Mouse (Mus musculus) hematopoietic stem cell, adult 5-6 weeks (primary cell): ENCODE measurements around the gene Actl6a. TPM values are rescaled to one million over a fixed set of nuclear protein-coding genes. Genes with fewer than 3 reads are reported as not detected.
"Not testable (repeated sequence)": the region's sequence is repeated elsewhere in the genome, so short reads cannot be mapped to it uniquely, and the experiment has no call there.

Source experiments
- ATAC-seq, 2 experiments: fragments of 125-278 bp in 1 of 2; replicated peaks in 1 of 2; 2 replicates each; pipeline ENCODE4 v1.8.0; 2016 to 2017; ENCODE audit warnings: inconsistent platforms in 2 of 2, mild to moderate bottlenecking in 2 of 2, moderate number of reproducible peaks in 2 of 2, low read depth in 1 of 2, moderate TSS enrichment in 1 of 2; ENCODE audit not compliant: low FRiP score in 2 of 2, poor library complexity in 2 of 2, severe bottlenecking in 2 of 2, insufficient read depth in 1 of 2, low TSS enrichment in 1 of 2
- total RNA-seq: library from RNA; stranded (forward); fragments of 172-1452, 232-1000 nt; gene quantifications from 2 replicates; pipeline ENCODE4 v1.2.3, GENCODE M21; 2017

Actl6a gene
- total RNA-seq, 1 experiment from 2014 or later, result 86.2 TPM

GRCm38 (mm10) chr3:32727861-32728260, 21.8 kb downstream of the Actl6a start:
- no peak for ATAC-seq

DNA sequence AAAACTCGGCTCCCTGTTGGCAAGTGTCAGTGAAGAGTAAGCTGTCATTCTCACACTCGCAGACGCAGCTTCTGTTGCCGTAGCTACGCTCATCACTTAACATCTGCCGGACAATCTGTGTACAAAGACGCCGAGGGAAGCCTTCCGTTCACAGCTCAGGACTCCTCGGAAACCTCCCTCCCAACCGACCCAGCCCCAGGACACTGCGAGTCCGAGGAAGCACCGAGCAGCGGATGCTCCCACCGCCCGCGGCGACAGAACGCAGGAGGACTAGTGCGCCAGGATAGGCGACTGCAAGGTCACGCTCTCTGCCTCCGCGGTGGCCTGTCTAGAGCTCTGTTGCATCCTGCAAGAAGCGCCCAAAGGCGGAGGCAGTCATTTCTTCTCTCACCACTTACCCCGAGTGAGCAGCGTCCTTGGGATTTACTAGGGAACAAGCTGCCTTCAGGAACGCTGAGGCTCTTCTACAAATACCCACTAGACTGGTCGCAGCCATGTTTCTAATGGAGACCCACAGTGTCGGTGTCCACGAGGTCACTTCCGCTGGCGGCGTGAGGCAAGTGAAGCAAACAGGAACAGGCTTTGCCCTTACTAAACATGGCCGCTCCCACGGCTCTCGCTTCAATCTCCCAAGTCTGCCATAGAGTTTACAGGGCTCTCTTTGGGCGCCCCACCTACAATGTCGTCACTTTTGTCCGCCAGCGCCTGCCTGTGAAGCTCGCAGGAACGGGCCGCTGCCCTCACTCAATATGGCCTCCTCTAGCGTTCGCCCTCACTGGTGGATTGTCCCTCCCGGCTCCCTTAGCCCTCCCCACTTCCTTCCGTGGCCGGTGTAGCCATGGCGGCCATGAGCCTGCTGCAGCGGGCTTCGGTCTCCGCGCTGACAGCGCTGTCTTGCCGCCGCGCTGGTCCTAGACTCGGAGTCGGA, 30.4 kb downstream of the Actl6a start, which contains the start of gene Ndufb5:
Gene Ndufb5 (plus strand): TSS at position 747 of the 928 bp plus-strand sequence.
- ATAC-seq, result peak; percentile 96

GRCm38 (mm10) chr3:32737172-32737655, 31.1 kb downstream of the Actl6a start, which contains the start of gene Mrpl47:
Gene Mrpl47 (minus strand): TSS chr3:32737605.
- peak; percentile 0 to 5; a peak in 2 of 4 replicates for ATAC-seq

- ATAC-seq, result no peak
Observed at GRCm38 (mm10) chr3:32738549-32738948, 32.5 kb downstream of the Actl6a start.

DNA sequence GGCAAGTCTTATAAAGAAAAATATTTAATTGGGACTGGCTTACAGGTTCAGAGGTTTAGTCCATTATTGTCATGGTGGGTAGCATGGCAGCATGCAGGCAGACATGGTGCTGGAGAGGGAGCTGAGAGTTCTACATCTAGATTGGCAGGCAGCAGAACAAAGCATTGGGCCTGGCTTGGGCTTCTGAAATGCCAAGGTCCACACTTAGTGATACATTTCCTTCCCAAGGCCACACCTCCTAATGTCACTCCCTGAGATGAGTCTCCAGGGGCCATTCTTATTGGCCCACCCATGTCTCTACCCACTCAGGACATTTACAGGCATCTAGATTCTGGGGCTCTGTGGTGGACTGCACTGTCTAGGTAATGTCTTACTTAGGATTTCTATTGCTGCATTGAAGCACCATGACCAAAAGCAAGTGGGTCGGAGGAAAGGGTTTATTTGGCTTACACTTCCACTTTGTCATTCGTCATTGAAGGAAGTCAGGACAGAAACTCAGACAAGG, 36.2 kb downstream of the Actl6a start:
- no peak for ATAC-seq

GRCm38 (mm10) chr3:32745001-32745400, 38.9 kb downstream of the Actl6a start:
- ATAC-seq, result no peak

- not testable (repeated sequence) for ATAC-seq
Observed at GRCm38 (mm10) chr3:32745426-32745825, 39.3 kb downstream of the Actl6a start.

DNA sequence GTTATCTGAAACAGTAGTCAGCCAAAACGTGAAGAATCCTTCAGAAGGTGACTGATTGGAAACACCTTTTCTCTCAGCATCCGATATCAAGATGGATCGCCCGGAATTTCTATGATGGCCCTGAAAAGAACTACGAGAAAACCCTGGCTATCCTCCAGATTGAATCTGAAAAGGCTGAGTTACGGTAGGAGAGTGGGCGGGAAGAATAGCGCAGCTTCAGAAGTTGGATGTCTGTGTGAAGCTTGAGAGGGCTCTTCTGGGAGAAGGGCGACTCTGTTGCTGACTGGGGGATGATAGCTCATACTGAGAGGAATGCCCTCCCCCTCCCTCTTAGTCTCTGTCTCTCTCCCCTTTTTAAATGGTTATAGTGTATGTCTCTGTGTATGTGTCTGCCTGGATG, 42.3 kb downstream of the Actl6a start:
- no peak for ATAC-seq

GRCm38 (mm10) chr3:32749820-32750579, 43.9 kb downstream of the Actl6a start:
- ATAC-seq, result no peak

DNA sequence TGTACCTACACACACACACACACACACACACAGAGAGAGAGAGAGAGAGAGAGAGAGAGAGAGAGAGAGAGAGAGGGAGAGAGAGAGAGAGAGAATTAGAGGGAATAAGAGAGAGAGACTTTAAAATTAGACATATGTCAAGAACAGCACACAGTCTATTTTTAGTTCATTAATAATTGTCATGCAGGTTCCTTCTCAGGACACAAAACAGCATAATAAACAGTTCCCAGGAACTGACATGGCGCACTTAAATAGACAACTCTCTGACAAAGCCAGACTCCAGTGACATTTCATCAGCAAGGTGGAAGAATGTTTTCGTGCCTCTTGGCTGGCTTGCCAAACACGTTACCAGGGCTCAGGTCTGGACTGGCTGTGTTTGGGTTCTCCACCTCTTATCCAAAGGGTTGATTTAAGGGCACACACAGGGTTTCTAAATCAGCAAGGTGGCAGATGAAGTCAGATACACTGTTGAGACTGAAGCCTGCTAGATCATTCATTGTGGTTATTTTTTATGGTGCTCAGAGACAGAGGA, 48.4 kb downstream of the Actl6a start:
- no peak for ATAC-seq

DNA sequence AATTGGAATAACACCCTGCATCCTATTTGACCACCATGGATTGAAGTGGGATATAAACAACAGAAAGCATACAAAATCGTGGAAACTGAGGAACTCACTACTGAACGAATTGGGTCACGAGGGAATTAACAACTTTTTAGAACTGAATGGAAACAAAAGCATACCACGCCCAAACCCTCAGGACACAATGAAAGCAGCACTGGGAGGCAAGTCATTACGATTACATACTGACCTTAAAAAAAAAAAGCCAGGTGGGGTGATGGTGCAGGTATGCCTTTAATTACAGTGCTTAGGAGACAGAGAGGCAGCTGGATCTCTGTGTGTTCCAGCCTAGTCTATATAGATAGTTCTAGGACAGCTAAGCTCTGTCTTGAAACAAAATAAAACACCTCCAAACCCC, 53.1 kb downstream of the Actl6a start:
- no peak for ATAC-seq

DNA sequence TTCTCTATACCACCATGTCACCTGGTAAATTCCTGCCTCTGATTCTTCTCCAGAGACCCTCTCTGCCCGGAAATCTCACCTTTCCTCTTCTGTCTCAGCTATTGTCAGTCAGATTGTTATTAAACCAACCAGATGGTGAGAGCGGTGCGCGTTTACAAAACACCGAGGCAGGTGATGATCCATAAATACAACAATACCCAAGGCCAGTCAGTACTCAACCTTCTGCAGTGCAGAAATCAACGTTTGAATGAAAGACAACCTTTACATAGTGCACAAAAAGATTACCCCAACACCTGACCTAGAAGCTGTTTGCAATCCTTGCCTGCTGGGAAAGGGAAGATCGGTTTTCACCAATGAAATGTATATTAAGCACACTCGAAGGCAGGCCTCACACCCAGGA, 56.9 kb downstream of the Actl6a start:
- ATAC-seq, result no peak

DNA sequence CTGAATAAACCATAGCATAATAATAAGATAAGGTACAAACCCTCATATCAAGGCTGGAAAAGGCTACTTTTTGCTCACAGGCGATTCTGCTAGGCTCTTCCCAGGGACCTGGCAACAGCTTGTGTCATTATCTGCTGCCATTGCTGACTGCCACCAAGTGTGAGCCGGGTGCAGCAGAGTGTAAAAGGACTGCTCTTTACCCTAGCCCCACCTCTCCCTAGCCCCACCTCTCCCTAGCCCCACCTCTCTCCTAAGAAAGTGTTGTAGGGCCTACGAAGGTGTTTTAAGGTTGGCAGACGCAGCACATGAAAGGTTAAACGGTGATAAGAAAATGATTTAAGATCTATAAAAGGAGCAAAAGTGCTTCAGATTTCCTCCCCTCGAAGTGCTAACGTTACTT, 57.8 kb downstream of the Actl6a start:
- ATAC-seq, result no peak

DNA sequence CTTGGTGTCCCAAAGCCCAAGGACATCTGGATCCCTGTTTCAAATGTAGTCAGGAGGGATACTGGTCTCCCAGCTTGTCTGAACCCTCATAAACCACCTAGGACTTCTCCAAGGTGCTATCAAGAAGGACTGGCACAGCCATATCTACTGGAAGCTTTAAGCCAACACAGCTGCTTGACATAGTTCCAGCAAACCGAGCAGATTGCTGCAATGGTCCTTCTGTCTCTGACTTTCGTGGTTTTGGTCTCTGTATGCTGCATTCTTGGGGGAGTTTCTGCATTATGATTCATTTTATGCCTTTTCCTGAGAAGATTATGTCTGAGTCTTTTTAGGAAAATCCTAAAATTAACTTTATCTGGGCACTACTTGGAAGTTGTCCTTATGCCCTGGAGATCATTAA, 64.7 kb downstream of the Actl6a start:
- no peak for ATAC-seq
